Mouse (Mus musculus): ENCODE data around the gene Ints5. TPM values are rescaled to one million over a fixed set of nuclear protein-coding genes. Genes with fewer than 3 reads are reported as not detected.
"Not testable (repeated sequence)": the region's sequence is repeated elsewhere in the genome, so short reads cannot be mapped to it uniquely, and the experiment has no call there.

The Ints5 gene
- 18.3 and 18.5 TPM in 2 replicates for polyA plus RNA-seq (2012; rRNA removed)

- DNase-seq (ENCODE audit: low read depth) = no peak
Observed at GRCm38 (mm10) chr19:8892829-8893766, at the start of gene Ints5. Ints5 (plus strand) TSS chr19:8893005.

GRCm38 (mm10) chr19:8844371-8845129 lies 48.3 kb upstream of the Ints5 start:
- peak; percentile 95 for DNase-seq (ENCODE audit: low read depth)

- DNase-seq (ENCODE audit: low read depth) = no peak
Observed at GRCm38 (mm10) chr19:8848356-8848755, 44.4 kb upstream of the Ints5 start.

GRCm38 (mm10) chr19:8850402-8850901 lies 42.4 kb upstream of the Ints5 start, which contains the start of gene Lrrn4cl:
Lrrn4cl (plus strand) TSS chr19:8850768.
- no peak for DNase-seq (ENCODE audit: low read depth)

- no peak for DNase-seq (ENCODE audit: low read depth)
Observed at GRCm38 (mm10) chr19:8851639-8852038, 41.2 kb upstream of the Ints5 start.

GRCm38 (mm10) chr19:8852236-8852928 lies 40.4 kb upstream of the Ints5 start:
- DNase-seq (ENCODE audit: low read depth) = no peak

GRCm38 (mm10) chr19:8853117-8853516 lies 39.7 kb upstream of the Ints5 start:
- DNase-seq (ENCODE audit: low read depth) = no peak

GRCm38 (mm10) chr19:8857689-8858088 lies 35.1 kb upstream of the Ints5 start:
- no peak for DNase-seq (ENCODE audit: low read depth)

- DNase-seq (ENCODE audit: low read depth) = no peak
Observed at GRCm38 (mm10) chr19:8859018-8859417, 33.8 kb upstream of the Ints5 start.

- no peak for DNase-seq (ENCODE audit: low read depth)
Observed at GRCm38 (mm10) chr19:8864265-8864664, 28.5 kb upstream of the Ints5 start.

GRCm38 (mm10) chr19:8870381-8870780 lies 22.4 kb upstream of the Ints5 start:
- not testable (repeated sequence) for DNase-seq (ENCODE audit: low read depth)

- no peak for DNase-seq (ENCODE audit: low read depth)
Observed at GRCm38 (mm10) chr19:8870838-8871237, 22.0 kb upstream of the Ints5 start.

GRCm38 (mm10) chr19:8871267-8872186 lies 21.3 kb upstream of the Ints5 start, which contains the start of gene Ubxn1:
Ubxn1 (plus strand) TSS chr19:8871496.
- peak; percentile 93 for DNase-seq (ENCODE audit: low read depth)

GRCm38 (mm10) chr19:8872266-8872840 lies 20.5 kb upstream of the Ints5 start:
- DNase-seq (ENCODE audit: low read depth) = no peak

GRCm38 (mm10) chr19:8875031-8875430 lies 17.8 kb upstream of the Ints5 start:
- no peak for DNase-seq (ENCODE audit: low read depth)

GRCm38 (mm10) chr19:8880311-8881033 lies 12.3 kb upstream of the Ints5 start, which contains the start of gene Uqcc3:
Uqcc3 (minus strand) TSS chr19:8880923.
- no peak for DNase-seq (ENCODE audit: low read depth)

- no peak for DNase-seq (ENCODE audit: low read depth)
Observed at GRCm38 (mm10) chr19:8881034-8881392, 11.8 kb upstream of the Ints5 start.

GRCm38 (mm10) chr19:8883616-8884015 lies 9.2 kb upstream of the Ints5 start, which contains the start of the genes Lbhd1 and Gm49403:
Lbhd1 (plus strand) TSS chr19:8883732.
Gm49403 (plus strand) TSS chr19:8883930.
- no peak for DNase-seq (ENCODE audit: low read depth)

GRCm38 (mm10) chr19:8886916-8887584 lies 5.8 kb upstream of the Ints5 start:
- DNase-seq (ENCODE audit: low read depth) = no peak
